Mouse (Mus musculus): Measurements from ENCODE around the gene Slc33a1. TPM values are rescaled to one million over a fixed set of nuclear protein-coding genes. Genes with fewer than 3 reads are reported as not detected.

The Slc33a1 gene
- polyA plus RNA-seq, 1 experiment from 2014 or later: 12.5 TPM

Other genes starting within 250 kb of the Slc33a1 start
- 0.07 and 0.13 TPM in 2 replicates for gene Plch1, start 65.3 kb downstream of the Slc33a1 start, polyA plus RNA-seq (2015; fragmentation: Nextera tagmentation; extraction: Ambion mirVana)
- gene E130311K13Rik, start 35.3 kb downstream of the Slc33a1 start, polyA plus RNA-seq (2015; fragmentation: Nextera tagmentation; extraction: Ambion mirVana): 1.9 TPM in 2 replicates
- gene Gmps, start 11.3 kb upstream of the Slc33a1 start, polyA plus RNA-seq (2015; fragmentation: Nextera tagmentation; extraction: Ambion mirVana): 18.3 and 18.8 TPM in 2 replicates
- gene Vmn2r1, start 116.8 kb upstream of the Slc33a1 start, polyA plus RNA-seq (2015; fragmentation: Nextera tagmentation; extraction: Ambion mirVana): not detected in 2 replicates
- gene Vmn2r2, start 177.2 kb upstream of the Slc33a1 start, polyA plus RNA-seq (2015; fragmentation: Nextera tagmentation; extraction: Ambion mirVana): not detected in 2 replicates